Mouse (Mus musculus) spleen, postnatal 14 days (tissue): ENCODE data around the gene Cracr2a.

Experiments
- DNase-seq, 2 experiments: peaks; one replicate each; pipeline ENCODE4 v3.0.0; 2021 to 2022; ENCODE audit warnings: low spot score in 2 of 2

Cracr2a gene

DNA sequence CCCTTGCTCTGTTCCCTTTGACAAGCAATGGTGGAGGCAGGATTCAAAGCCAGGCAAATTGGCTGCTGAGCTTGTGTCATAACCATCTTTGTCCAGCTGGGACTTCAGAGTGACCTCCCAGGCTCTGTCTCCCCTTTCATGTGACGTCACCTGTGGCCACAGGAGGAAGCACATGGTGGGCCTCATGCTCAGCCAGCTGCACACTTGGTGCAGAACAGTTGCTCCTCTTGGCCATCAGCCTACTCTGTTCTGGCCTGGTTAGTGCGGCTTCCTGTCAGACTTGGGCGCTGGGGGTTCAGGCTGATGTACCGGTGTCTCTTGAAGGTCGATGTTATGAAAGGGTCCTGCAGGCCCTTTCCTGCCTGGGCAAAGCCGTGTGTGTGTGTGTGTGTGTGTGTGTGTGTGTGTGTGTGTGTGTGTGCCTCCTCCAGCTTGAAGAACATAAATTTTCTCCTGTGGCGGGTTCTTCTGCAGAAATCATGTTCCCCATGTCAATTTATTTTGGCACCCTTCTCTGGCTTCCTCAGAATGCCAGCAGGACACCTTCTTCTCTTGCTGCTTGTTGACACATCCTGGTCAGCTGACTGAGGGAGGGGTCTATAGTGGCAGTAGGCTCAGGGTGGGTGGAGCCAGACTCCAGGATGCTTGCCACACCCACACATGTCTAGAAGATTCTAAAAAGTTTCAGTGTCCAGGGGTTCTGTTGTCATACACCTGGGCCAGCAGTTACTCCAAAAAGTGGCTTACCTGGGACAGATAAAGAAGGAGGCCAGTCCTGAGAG is 5.0 kb downstream of the Cracr2a start:
- no peak for DNase-seq

- DNase-seq, result no peak
Measured at GRCm38 (mm10) chr6:127571849-127572550, 10.9 kb downstream of the Cracr2a start.

GRCm38 (mm10) chr6:127573779-127574463 is 12.8 kb downstream of the Cracr2a start:
- DNase-seq, result no peak

DNA sequence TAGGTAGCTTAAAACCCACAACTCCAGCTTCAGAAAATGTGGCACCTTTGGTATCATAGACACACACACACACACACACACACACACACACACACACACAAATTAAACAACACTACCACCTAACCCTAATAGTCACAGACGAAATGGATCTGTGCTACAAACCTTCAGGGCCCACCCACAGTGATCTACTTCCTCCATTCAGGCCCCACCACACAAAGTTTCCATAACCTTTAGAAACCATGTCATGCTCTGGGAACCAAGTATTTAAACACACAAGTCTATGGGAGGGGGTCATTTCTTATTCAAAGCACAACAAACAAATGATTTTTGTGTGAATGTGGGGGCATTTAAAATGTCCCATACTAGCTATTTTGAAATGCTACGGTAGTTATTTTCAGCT is 14.1 kb downstream of the Cracr2a start:
- DNase-seq, result no peak

GRCm38 (mm10) chr6:127577688-127578087 is 16.6 kb downstream of the Cracr2a start:
- DNase-seq, result no peak

GRCm38 (mm10) chr6:127578316-127578715 is 17.2 kb downstream of the Cracr2a start:
- DNase-seq, result no peak

- no peak for DNase-seq
Measured at GRCm38 (mm10) chr6:127578810-127579209, 17.7 kb downstream of the Cracr2a start.

GRCm38 (mm10) chr6:127581915-127582314 is 20.8 kb downstream of the Cracr2a start:
- no peak for DNase-seq

DNA sequence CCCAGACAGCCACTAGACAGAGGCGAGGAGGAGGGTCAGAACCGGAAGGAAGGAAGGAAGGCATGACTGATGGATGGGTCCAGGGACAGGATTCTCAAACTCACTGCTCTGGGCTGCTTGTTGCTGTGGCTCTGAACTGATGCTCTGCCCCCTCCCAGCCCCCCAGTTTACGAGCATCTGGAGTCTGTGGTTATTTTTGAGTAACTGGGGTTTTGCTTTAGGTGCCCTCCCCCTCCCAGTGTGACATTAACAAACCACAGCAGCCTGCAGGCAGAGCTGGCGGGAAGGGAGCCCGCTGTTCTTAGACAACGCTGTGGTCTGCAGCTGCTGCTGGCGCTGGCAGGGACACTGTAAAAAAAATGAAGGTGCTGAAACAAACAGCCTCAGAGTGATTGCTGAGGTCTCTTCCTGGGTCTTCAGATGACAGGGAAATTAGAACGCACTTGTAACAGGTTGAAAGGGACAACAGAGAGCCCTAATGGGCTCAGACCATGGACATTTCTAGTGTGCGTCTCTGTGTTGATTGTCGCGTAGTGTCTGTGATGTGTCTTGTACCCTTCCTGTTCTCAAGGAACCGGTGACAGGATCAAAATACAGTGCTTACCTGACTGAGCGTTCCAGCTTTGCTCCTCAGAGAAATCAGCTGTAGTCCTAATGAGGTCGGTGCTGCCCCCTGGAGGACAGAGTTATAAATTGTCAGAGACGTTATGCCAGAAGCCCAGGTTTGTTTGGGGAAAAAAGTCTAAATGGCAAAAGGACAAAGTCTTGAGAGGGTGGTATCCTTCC is 21.4 kb downstream of the Cracr2a start:
- peak; percentile 60 to 83 for DNase-seq

DNA sequence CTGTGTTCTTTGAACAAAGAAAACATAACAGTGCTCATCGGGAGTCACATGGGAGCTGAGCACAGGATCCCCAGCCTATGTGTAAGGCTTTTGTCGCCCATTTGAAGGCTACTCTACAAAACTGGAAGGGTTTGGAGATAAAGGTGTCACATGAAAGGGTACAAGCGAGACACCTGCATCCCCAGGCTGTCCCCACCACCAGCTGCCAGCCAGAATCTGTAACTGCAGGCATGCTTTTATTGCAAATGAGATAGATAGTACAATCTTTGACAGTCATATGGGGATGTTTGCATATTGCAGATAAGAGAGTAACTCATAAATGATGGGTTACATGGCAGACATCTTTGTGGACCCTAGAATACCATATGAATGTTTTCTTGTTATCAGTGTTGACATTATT is 30.3 kb downstream of the Cracr2a start:
- no peak for DNase-seq

GRCm38 (mm10) chr6:127593487-127593886 is 32.3 kb downstream of the Cracr2a start:
- DNase-seq, result no peak

DNA sequence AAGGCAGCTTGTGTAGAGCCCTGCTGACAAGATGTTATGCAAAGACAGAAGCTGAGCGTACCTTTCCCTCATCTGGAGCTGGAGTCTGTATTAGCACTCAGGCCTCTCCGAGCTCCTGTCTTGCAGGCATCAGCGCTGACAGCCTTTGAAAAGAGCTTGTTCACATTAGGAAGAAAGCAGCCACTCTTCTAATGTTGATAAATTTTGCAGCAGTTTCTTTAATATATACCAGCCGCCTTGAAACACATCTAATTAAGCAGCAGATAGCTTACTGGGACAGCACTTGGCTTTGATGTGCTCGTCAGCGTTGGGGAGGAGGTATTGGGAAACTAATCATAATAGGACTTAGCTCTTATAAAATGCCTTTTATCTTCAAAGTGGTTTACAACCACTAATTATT is 38.1 kb downstream of the Cracr2a start:
- no peak for DNase-seq

- no peak for DNase-seq
Measured at GRCm38 (mm10) chr6:127605067-127606025, 44.2 kb downstream of the Cracr2a start.

- no peak for DNase-seq
Measured at GRCm38 (mm10) chr6:127609673-127610072, 48.5 kb downstream of the Cracr2a start.

- no peak for DNase-seq
Measured at GRCm38 (mm10) chr6:127611216-127611615, 50.1 kb downstream of the Cracr2a start.

DNA sequence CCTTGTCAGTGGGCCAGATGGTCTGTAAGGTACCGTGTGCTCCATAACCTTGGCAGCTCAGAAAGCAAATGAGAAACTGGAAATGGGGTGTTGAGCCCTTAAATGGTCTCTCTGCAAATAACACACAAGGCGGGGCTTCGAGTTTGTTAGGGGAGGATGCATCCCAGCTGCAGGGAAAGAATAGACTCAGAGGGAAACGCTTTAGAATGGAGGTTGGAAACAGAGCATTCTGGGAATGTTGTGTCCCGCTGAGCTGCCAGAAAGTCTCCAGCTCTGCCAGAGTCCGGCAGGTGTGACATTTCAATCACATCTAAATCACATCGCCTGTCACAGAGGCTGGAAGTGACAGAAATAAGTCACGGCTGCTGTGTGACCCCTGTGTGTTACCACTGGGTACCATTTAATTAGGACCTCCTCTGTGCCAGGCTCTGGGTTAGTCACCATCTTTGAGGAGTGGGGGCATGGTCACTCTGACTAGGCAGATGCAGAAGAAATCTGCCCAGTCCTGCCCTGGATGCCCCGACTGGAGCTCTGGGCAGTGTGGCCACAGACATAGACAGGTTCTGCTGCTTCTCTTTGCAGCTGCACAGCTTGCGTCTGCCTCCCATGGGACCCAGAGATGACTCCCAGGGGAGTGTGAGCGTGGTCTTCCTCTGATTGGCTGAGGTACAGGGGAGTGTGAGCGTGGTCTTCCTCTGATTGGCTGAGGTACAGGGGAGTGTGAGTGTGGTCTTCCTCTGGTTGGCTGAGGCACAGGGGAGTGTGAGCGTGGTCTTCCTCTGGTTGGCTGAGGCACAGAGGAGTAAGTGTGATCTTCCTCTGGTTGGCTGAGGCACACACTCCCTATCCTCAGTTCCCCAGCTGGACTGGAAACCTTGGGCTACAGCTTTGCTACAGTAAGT is 53.2 kb downstream of the Cracr2a start:
- peak; percentile 24 to 37 for DNase-seq

DNA sequence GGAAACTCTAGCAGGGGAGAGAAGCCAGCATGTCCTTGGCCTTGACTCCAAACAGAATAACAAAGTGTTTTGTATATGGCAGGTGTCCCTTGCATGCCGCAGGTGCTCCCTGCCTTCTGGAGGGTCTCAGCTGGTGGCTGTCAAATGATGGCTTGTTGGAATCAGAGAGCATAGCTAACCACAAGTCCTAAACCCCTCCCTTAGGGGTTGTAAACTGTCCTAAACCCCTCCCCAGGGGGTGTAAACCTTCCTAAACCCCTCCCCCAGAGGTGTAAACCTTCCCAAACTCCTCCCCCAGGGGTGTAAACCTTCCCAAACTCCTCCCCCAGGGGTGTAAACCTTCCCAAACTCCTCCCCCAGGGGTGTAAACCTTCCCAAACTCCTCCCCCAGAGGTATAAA is 55.5 kb downstream of the Cracr2a start:
- DNase-seq, result no peak

DNA sequence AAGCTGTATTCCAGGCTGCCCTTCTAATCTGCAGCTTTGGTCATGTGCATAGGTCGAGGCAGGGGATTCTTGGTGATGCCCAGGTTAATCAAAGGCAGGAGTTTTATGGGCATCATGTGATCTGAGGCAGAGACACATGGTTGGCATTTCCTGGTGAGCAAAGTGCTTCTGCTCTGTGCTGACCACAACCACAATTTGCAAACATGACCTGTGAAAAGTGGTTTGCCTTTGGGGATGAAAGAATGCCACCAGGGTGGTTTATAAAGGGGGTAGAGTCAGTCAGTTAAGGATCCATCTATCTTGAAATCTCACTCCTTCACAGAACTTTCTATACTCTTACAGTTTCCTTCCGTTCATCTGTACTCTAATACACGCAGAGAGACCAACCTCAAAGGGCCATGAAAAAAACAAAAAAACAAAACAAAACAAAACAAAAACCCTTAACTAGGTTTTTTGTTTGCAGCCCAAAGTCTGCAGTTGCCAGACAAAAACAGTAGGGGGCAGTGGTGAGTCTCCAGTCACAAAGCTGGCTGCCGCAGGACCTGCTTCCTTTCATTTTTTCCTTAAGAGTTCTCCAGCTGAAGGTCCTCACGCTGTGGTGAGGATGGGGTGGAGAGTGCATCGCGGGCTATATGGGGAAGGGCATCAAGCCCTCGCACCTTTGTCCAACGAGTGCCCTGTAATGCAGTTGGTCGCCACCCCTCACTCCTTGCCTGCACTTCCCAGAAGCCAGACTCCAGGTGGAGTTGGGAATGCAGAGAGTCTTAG is 56.3 kb downstream of the Cracr2a start:
- DNase-seq, result no peak

- DNase-seq, result no peak
Measured at GRCm38 (mm10) chr6:127618686-127619085, 57.5 kb downstream of the Cracr2a start.
